Mouse (Mus musculus) small intestine, adult 2 months (tissue): Measurements from ENCODE around the gene Ager.

ENCODE experiments used
- CTCF ChIP-seq: fragments of 200-500 bp; IDR thresholded peaks from 2 replicates; pipeline ENCODE4 v1.5.1; 2012; ENCODE audit warnings: low read depth, mild to moderate bottlenecking, control low read depth, inconsistent platforms, low read length, moderate library complexity, mixed read lengths; ENCODE audit not compliant: insufficient replicate concordance, insufficient read length; ENCODE audit errors: extremely low read depth
- POLR2A ChIP-seq: fragments of 200-500 bp; IDR thresholded peaks from 2 replicates; pipeline ENCODE4 v1.6.1; 2012; ENCODE audit warnings: low read depth, mild to moderate bottlenecking, control low read depth, inconsistent platforms, low read length, moderate library complexity

- TF ChIP-seq CTCF (no peak), POLR2A (0 out of 2 replicates have a peak, but pooled peaks have one; percentile 29)
Observed at GRCm38 (mm10) chr17:34627943-34628643, 30.4 kb downstream of the Ager start, which contains the start of gene Ppt2.
